Mouse (Mus musculus): Measurements from ENCODE around the gene Zranb3. TPM values are rescaled to one million over a fixed set of nuclear protein-coding genes. Genes with fewer than 3 reads are reported as not detected.
A peak's percentile ranks its signal among the peaks of the same experiment; 100 is the strongest.
"Not testable (repeated sequence)": the region's sequence is repeated elsewhere in the genome, so short reads cannot be mapped to it uniquely, and the experiment has no call there.

The Zranb3 gene
- polyA plus RNA-seq (2015; fragmentation: Nextera tagmentation; extraction: Ambion mirVana): 4.7 and 4.9 TPM in 2 replicates

- WGBS: under 1% methylated on average over 43 of the region's 43 CpGs
- H3K9me3 ChIP-seq: no peaks in the 10 kb centered on the region
- no peaks in the 10 kb centered on the region for H3K36me3 ChIP-seq
- H3K4me2 ChIP-seq (replicated peaks): peak within 1 kb of the TSS; percentile 69
- ATAC-seq (replicated peaks): peak; percentile 97
- H3K9ac ChIP-seq (replicated peaks): peak within 1 kb of the TSS; percentile 71
- H3K27me3 ChIP-seq: no peaks in the 10 kb centered on the region
- peaks cover 25% of the 10 kb centered on the region for H3K4me1 ChIP-seq
- H3K4me3 ChIP-seq: peak within 1 kb of the TSS; percentile 67
- H3K27ac ChIP-seq (replicated peaks): peak within 1 kb of the TSS; percentile 96
These were observed at the start of gene Zranb3, which contains the start of gene R3hdm1 for GRCm38 (mm10) chr1:128102641-128103461. Gene Zranb3 (minus strand): TSS chr1:128103047. Gene R3hdm1 (plus strand): TSS chr1:128103301.

GRCm38 (mm10) chr1:128141737-128142136 lies 38.9 kb upstream of the Zranb3 start:
- peaks cover 6% of the 10 kb centered on the region; the same call in 1 of the 2 replicates for H3K4me1 ChIP-seq
- no peak for ATAC-seq (replicated peaks)
- H3K4me3 ChIP-seq: no peak overlapping the region
- no peaks in the 10 kb centered on the region for H3K9me3 ChIP-seq
- H3K36me3 ChIP-seq: no peaks in the 10 kb centered on the region
- no peak overlapping the region for H3K4me2 ChIP-seq (replicated peaks)
- no peaks in the 10 kb centered on the region for H3K27me3 ChIP-seq
- no peak overlapping the region for H3K9ac ChIP-seq (replicated peaks)
- H3K27ac ChIP-seq (replicated peaks): no peak overlapping the region

GRCm38 (mm10) chr1:128141039-128141438 lies 38.2 kb upstream of the Zranb3 start:
- H3K27ac ChIP-seq (replicated peaks): no peak overlapping the region
- H3K4me1 ChIP-seq: peaks cover 6% of the 10 kb centered on the region; the same call in 1 of the 2 replicates
- no peak; the same call in 1 of the 2 replicates for ATAC-seq (replicated peaks)
- H3K36me3 ChIP-seq: no peaks in the 10 kb centered on the region
- H3K4me3 ChIP-seq: no peak overlapping the region
- H3K27me3 ChIP-seq: no peaks in the 10 kb centered on the region
- H3K4me2 ChIP-seq (replicated peaks): no peak overlapping the region
- H3K9me3 ChIP-seq: no peaks in the 10 kb centered on the region
- H3K9ac ChIP-seq (replicated peaks): no peak overlapping the region

- not testable (repeated sequence) for H3K4me1 ChIP-seq; ATAC-seq (replicated peaks)
These were observed 33.4 kb upstream of the Zranb3 start for GRCm38 (mm10) chr1:128136222-128136621.

GRCm38 (mm10) chr1:128120913-128121627 lies 18.2 kb upstream of the Zranb3 start:
- no peak overlapping the region for H3K4me2 ChIP-seq (replicated peaks)
- H3K4me1 ChIP-seq: no peaks in the 10 kb centered on the region
- no peak for ATAC-seq (replicated peaks)
- H3K27me3 ChIP-seq: no peaks in the 10 kb centered on the region
- H3K4me3 ChIP-seq: no peak overlapping the region
- 97% methylated on average over 4 of the region's 4 CpGs for WGBS
- no peak overlapping the region for H3K27ac ChIP-seq (replicated peaks)
- no peak overlapping the region for H3K9ac ChIP-seq (replicated peaks)
- H3K36me3 ChIP-seq: no peaks in the 10 kb centered on the region
- no peaks in the 10 kb centered on the region for H3K9me3 ChIP-seq

More at GRCm38 (mm10) chr1:128136222-128136621, 33.4 kb upstream of the Zranb3 start:
- H3K4me2 ChIP-seq (replicated peaks); H3K9ac ChIP-seq (replicated peaks); H3K27ac ChIP-seq (replicated peaks); H3K36me3 ChIP-seq; H3K27me3 ChIP-seq; H3K4me3 ChIP-seq; H3K9me3 ChIP-seq: not testable (repeated sequence)

GRCm38 (mm10) chr1:128103520-128104088 lies 757 bp upstream of the Zranb3 start:
- ATAC-seq (replicated peaks): peak; percentile 73
- WGBS: under 1% methylated on average over 47 of the region's 47 CpGs
- H3K4me3 ChIP-seq: peak overlapping the region; percentile 67
- peaks cover 25% of the 10 kb centered on the region for H3K4me1 ChIP-seq
- no peaks in the 10 kb centered on the region for H3K36me3 ChIP-seq
- peak overlapping the region; percentile 96 for H3K27ac ChIP-seq (replicated peaks)
- no peaks in the 10 kb centered on the region for H3K9me3 ChIP-seq
- H3K27me3 ChIP-seq: no peaks in the 10 kb centered on the region
- peak overlapping the region; percentile 69 for H3K4me2 ChIP-seq (replicated peaks)
- peak overlapping the region; percentile 71 for H3K9ac ChIP-seq (replicated peaks)

- WGBS: 0% methylated on average over 15 of the region's 15 CpGs
- Histone ChIP-seq H3K27me3 (no peaks in the 10 kb centered on the region), H3K27ac (replicated peaks) (peak overlapping the region; percentile 96), H3K4me3 (peak overlapping the region; percentile 67), H3K4me1 (peaks cover 25% of the 10 kb centered on the region), H3K9me3 (no peaks in the 10 kb centered on the region), H3K9ac (replicated peaks) (peak overlapping the region; percentile 57), H3K36me3 (no peaks in the 10 kb centered on the region), H3K4me2 (replicated peaks) (peak overlapping the region; percentile 59)
- ATAC-seq (replicated peaks): peak; percentile 21
These were observed 601 bp downstream of the Zranb3 start for GRCm38 (mm10) chr1:128102251-128102640.

GRCm38 (mm10) chr1:128098309-128098708 lies 4.5 kb downstream of the Zranb3 start:
- Histone ChIP-seq H3K27ac (replicated peaks) (no peak overlapping the region), H3K9me3 (no peaks in the 10 kb centered on the region), H3K4me3 (no peak overlapping the region), H3K4me1 (no peaks in the 10 kb centered on the region), H3K36me3 (no peaks in the 10 kb centered on the region), H3K9ac (replicated peaks) (no peak overlapping the region), H3K27me3 (no peaks in the 10 kb centered on the region), H3K4me2 (replicated peaks) (no peak overlapping the region)
- no peak for ATAC-seq (replicated peaks)
- WGBS: 93% methylated on average over 1 of the region's 1 CpGs

- WGBS: 52% methylated on average over 2 of the region's 2 CpGs
- H3K27ac ChIP-seq (replicated peaks): no peak overlapping the region
- no peak overlapping the region for H3K4me3 ChIP-seq
- H3K9me3 ChIP-seq: no peaks in the 10 kb centered on the region
- no peaks in the 10 kb centered on the region for H3K4me1 ChIP-seq
- no peak for ATAC-seq (replicated peaks)
- H3K36me3 ChIP-seq: no peaks in the 10 kb centered on the region
- H3K9ac ChIP-seq (replicated peaks): no peak overlapping the region
- no peaks in the 10 kb centered on the region for H3K27me3 ChIP-seq
- H3K4me2 ChIP-seq (replicated peaks): no peak overlapping the region
These were observed 8.2 kb downstream of the Zranb3 start for GRCm38 (mm10) chr1:128094686-128095085.

- H3K9me3 ChIP-seq: no peaks in the 10 kb centered on the region
- 64% methylated on average over 7 of the region's 7 CpGs for WGBS
- H3K4me3 ChIP-seq: no peak overlapping the region
- H3K27me3 ChIP-seq: no peaks in the 10 kb centered on the region
- H3K9ac ChIP-seq (replicated peaks): no peak overlapping the region
- ATAC-seq (replicated peaks): peak; percentile 51
- H3K4me2 ChIP-seq (replicated peaks): no peak overlapping the region
- H3K4me1 ChIP-seq: no peaks in the 10 kb centered on the region
- no peak overlapping the region for H3K27ac ChIP-seq (replicated peaks)
- H3K36me3 ChIP-seq: no peaks in the 10 kb centered on the region
These were observed 20.0 kb downstream of the Zranb3 start for GRCm38 (mm10) chr1:128082800-128083199.

GRCm38 (mm10) chr1:128081873-128082272 lies 21.0 kb downstream of the Zranb3 start:
- Histone ChIP-seq H3K27me3 (no peaks in the 10 kb centered on the region), H3K36me3 (no peaks in the 10 kb centered on the region), H3K4me1 (no peaks in the 10 kb centered on the region), H3K4me2 (replicated peaks) (no peak overlapping the region), H3K4me3 (no peak overlapping the region), H3K27ac (replicated peaks) (no peak overlapping the region), H3K9ac (replicated peaks) (no peak overlapping the region), H3K9me3 (no peaks in the 10 kb centered on the region)
- 89% methylated on average over 7 of the region's 7 CpGs for WGBS
- ATAC-seq (replicated peaks): no peak

Measured in forebrain, embryonic 15.5 days (tissue).